Mouse (Mus musculus): ENCODE measurements around the gene Nabp2. TPM values are rescaled to one million over a fixed set of nuclear protein-coding genes. Genes with fewer than 3 reads are reported as not detected.

The Nabp2 gene
- polyA plus RNA-seq, 1 experiment from 2014 or later, result 142 TPM

DNA sequence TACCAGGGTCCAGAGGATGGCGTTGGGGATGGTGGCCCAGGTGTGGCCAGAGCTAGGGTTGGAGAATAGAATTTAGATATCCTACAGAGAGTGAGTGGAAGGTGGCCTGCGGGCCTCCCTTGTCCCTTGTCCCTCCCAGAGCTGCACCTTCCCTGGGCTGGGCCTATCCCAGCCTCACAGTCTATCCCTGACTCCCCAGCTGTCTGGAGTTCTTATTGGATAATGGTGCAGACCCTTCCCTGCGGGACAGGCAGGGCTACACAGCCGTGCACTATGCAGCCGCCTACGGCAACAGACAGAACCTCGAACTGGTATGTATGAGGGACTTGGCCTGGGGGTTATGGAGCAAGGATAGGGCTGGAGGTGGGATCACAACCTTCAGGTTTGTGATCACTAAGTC is 25.4 kb downstream of the Nabp2 start:
- H3K36me3 ChIP-seq (ENCODE audit: control insufficient read depth, insufficient read depth, low read length), result peaks cover 98% of the 10 kb centered on the region
- no peak for ATAC-seq (ENCODE audit: low FRiP score, low TSS enrichment)
- no peak overlapping the region for H3K4me2 ChIP-seq (ENCODE audit: low read length)
- H3K4me1 ChIP-seq (ENCODE audit: control insufficient read depth, insufficient read depth, low read length), result no peaks in the 10 kb centered on the region
- H3K9me3 ChIP-seq (ENCODE audit: control insufficient read depth, low read length), result no peaks in the 10 kb centered on the region
- no peak overlapping the region for H3K27ac ChIP-seq (replicated peaks; ENCODE audit: low read depth, low read length)
- H3K27me3 ChIP-seq (ENCODE audit: control insufficient read depth, insufficient read depth, low read length), result no peaks in the 10 kb centered on the region
- no peak overlapping the region for H3K9ac ChIP-seq (replicated peaks; ENCODE audit: low read length)
- WGBS, result 95% methylated on average over 7 of the region's 7 CpGs
- no peak overlapping the region for H3K4me3 ChIP-seq (replicated peaks; ENCODE audit: low read depth, low read length)
- no peak for DNase-seq

DNA sequence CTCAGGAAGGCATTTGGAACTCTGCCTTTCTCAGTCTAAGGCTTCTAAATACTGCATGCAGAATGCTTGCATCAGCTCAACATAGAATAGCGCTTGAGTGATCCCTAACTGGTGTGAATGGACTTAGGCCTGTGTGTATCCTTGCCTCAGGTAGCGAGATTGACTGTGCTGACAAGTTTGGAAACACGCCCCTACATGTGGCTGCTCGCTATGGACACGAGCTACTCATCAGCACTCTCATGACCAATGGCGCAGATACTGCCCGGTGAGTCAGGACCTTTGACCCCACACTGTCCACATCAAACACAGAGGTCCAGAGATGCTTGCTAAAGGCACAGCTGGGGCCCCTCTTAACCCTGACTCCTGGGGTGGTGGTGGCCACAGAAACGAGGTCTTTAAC is 28.8 kb downstream of the Nabp2 start:
- Histone ChIP-seq H3K4me3 (replicated peaks; ENCODE audit: low read depth, low read length) (no peak overlapping the region), H3K9ac (replicated peaks; ENCODE audit: low read length) (no peak overlapping the region), H3K9me3 (ENCODE audit: control insufficient read depth, low read length) (no peaks in the 10 kb centered on the region), H3K36me3 (ENCODE audit: control insufficient read depth, insufficient read depth, low read length) (peaks cover 91% of the 10 kb centered on the region), H3K27ac (replicated peaks; ENCODE audit: low read depth, low read length) (no peak overlapping the region), H3K4me2 (ENCODE audit: low read length) (no peak overlapping the region), H3K27me3 (ENCODE audit: control insufficient read depth, insufficient read depth, low read length) (no peaks in the 10 kb centered on the region), H3K4me1 (ENCODE audit: control insufficient read depth, insufficient read depth, low read length) (peaks cover 11% of the 10 kb centered on the region)
- no peak for DNase-seq
- ATAC-seq (ENCODE audit: low FRiP score, low TSS enrichment), result no peak
- 88% methylated on average over 8 of the region's 8 CpGs for WGBS

DNA sequence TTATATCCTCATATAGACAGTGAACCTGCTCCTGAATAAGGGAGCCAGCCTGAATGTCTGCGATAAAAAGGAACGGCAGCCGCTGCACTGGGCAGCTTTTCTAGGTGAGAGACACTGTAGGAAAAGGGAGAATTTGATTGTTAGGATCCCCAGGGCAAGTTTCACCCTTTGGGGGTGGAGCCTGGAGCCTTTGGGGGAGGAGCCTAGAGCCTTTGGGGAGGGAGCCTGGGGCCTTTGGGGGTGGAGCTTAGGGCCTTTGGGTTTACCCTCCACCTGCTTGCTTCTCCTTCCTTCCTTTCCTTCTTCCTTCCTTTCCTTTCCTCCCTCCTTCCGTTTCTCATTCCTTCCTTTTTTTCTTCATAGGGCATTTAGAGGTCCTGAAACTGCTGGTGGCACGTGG is 30.7 kb downstream of the Nabp2 start:
- Histone ChIP-seq H3K9ac (replicated peaks; ENCODE audit: low read length) (no peak overlapping the region), H3K4me2 (ENCODE audit: low read length) (no peak overlapping the region), H3K27ac (replicated peaks; ENCODE audit: low read depth, low read length) (no peak overlapping the region), H3K36me3 (ENCODE audit: control insufficient read depth, insufficient read depth, low read length) (peaks cover 71% of the 10 kb centered on the region), H3K4me3 (replicated peaks; ENCODE audit: low read depth, low read length) (no peak overlapping the region), H3K9me3 (ENCODE audit: control insufficient read depth, low read length) (no peaks in the 10 kb centered on the region), H3K4me1 (ENCODE audit: control insufficient read depth, insufficient read depth, low read length) (peaks cover 15% of the 10 kb centered on the region), H3K27me3 (ENCODE audit: control insufficient read depth, insufficient read depth, low read length) (no peaks in the 10 kb centered on the region)
- no peak for ATAC-seq (ENCODE audit: low FRiP score, low TSS enrichment)
- no peak for DNase-seq
- WGBS, result 88% methylated on average over 5 of the region's 5 CpGs

DNA sequence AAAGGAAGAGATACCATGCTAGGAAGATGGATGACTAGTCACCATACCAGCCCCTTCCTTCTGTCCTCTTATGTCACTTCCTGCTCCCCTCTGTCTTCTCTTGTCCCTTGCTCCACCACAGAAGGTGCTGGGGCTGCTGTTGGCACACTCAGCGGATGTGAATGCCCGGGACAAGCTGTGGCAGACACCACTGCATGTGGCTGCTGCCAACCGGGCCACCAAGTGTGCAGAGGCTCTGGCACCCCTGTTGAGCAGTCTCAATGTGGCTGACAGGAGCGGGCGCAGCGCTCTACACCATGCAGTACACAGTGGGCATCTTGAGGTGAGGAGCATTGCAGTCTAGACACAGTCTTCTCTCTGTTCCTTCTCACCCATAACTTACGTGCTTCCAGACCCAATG is 32.0 kb downstream of the Nabp2 start:
- Histone ChIP-seq H3K9ac (replicated peaks; ENCODE audit: low read length) (no peak overlapping the region; the same call in 1 of the 2 replicates), H3K9me3 (ENCODE audit: control insufficient read depth, low read length) (no peaks in the 10 kb centered on the region), H3K27me3 (ENCODE audit: control insufficient read depth, insufficient read depth, low read length) (no peaks in the 10 kb centered on the region), H3K4me3 (replicated peaks; ENCODE audit: low read depth, low read length) (no peak overlapping the region), H3K4me1 (ENCODE audit: control insufficient read depth, insufficient read depth, low read length) (peaks cover 15% of the 10 kb centered on the region), H3K4me2 (ENCODE audit: low read length) (no peak overlapping the region), H3K36me3 (ENCODE audit: control insufficient read depth, insufficient read depth, low read length) (peaks cover 58% of the 10 kb centered on the region), H3K27ac (replicated peaks; ENCODE audit: low read depth, low read length) (no peak overlapping the region)
- WGBS, result 99% methylated on average over 7 of the region's 7 CpGs
- DNase-seq, result no peak
- ATAC-seq (ENCODE audit: low FRiP score, low TSS enrichment), result no peak

DNA sequence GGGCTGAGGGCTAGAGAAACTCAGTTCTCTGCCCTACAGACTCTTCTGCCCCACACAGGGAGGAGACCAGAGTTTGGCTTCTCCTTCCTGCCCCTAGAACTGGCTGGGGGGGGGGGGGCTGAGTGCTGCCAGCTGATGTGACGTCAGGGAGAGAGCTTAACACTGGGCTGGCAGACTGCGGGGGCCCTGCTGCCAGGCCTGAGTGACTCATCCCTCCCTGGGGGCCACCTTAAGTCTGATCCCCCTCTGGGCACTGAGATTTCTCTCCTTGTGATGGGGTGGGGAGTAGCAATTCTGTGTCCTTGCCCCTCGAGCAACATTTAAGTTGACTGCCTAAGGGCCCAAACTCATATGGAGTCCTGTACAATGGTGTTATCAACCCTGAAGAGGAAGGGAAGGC is 32.8 kb downstream of the Nabp2 start:
- ATAC-seq (ENCODE audit: low FRiP score, low TSS enrichment) (no peak), DNase-seq (no peak)
- H3K36me3 ChIP-seq (ENCODE audit: control insufficient read depth, insufficient read depth, low read length), result peaks cover 50% of the 10 kb centered on the region
- peak overlapping the region; percentile 79 for H3K4me2 ChIP-seq (ENCODE audit: low read length)
- WGBS, result 30% methylated on average over 3 of the region's 3 CpGs
- H3K9me3 ChIP-seq (ENCODE audit: control insufficient read depth, low read length), result no peaks in the 10 kb centered on the region
- H3K27ac ChIP-seq (replicated peaks; ENCODE audit: low read depth, low read length), result peak overlapping the region; percentile 96; the same call in 1 of the 2 replicates
- peak overlapping the region; percentile 99 for H3K9ac ChIP-seq (replicated peaks; ENCODE audit: low read length)
- peaks cover 15% of the 10 kb centered on the region for H3K4me1 ChIP-seq (ENCODE audit: control insufficient read depth, insufficient read depth, low read length)
- peak overlapping the region; percentile 99 for H3K4me3 ChIP-seq (replicated peaks; ENCODE audit: low read depth, low read length)
- no peaks in the 10 kb centered on the region for H3K27me3 ChIP-seq (ENCODE audit: control insufficient read depth, insufficient read depth, low read length)

DNA sequence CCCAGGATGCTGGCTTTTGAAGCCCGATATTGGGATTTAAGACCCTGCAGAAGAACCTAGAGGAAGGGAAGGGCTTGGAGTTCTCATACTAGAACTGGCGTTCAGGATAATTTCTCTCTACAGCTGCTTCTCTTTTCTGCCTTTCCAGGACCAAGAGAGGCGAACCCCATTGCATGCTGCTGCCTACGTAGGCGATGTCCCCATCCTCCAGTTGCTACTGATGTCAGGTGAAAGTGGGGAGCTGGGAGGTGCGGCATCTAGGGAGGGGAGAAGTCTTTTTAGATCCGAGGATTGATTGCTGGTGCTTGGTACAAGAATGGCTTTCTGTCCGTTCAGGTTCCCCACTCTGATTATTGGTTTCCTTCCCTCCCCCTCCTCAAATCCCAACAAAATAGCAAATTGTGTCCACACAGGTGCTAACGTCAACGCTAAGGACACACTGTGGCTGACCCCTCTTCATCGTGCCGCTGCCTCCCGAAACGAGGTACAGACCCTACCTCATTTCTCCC is 33.3 kb downstream of the Nabp2 start:
- peak overlapping the region; percentile 79 for H3K4me2 ChIP-seq (ENCODE audit: low read length)
- 57% methylated on average over 14 of the region's 14 CpGs for WGBS
- no peaks in the 10 kb centered on the region for H3K9me3 ChIP-seq (ENCODE audit: control insufficient read depth, low read length)
- DNase-seq (no peak), ATAC-seq (ENCODE audit: low FRiP score, low TSS enrichment) (no peak)
- H3K9ac ChIP-seq (replicated peaks; ENCODE audit: low read length), result peak overlapping the region; percentile 99
- H3K36me3 ChIP-seq (ENCODE audit: control insufficient read depth, insufficient read depth, low read length), result peaks cover 46% of the 10 kb centered on the region
- no peaks in the 10 kb centered on the region for H3K27me3 ChIP-seq (ENCODE audit: control insufficient read depth, insufficient read depth, low read length)
- peaks cover 15% of the 10 kb centered on the region for H3K4me1 ChIP-seq (ENCODE audit: control insufficient read depth, insufficient read depth, low read length)
- peak overlapping the region; percentile 99 for H3K4me3 ChIP-seq (replicated peaks; ENCODE audit: low read depth, low read length)
- H3K27ac ChIP-seq (replicated peaks; ENCODE audit: low read depth, low read length), result peak overlapping the region; percentile 96

DNA sequence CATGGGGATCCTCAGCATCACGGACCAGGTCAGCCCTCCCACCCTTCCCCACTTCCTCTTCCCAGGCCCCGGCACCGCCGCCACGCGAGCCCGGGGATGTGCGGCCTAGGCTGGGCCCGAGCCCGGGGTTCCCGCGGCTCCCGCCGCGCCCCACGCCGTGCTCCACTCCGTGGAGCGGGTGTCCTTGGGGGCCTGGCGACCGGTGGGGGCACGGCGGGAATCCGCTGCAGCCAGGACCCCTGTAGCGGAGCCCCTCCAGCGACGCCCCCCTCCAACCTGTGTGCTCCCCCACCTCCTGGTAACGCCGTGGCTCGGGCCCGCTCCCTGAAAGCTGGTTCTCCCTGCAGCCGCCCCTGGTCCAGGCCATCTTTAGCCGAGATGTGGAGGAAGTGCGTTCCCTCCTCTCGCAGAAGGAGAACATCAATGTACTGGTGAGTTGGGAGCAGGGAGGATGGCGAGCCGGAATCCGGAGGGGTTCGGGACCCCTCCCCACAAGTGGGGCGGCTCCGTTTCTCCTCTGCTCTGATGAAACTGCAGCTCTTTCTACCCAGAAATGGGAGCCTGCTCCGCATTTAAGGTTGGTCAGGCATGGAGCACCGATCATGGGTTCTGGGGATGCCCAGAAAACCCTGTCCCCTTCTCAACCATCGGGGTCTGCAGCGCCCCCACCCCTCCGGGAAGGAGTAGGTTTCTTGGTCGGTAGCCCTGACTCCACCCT is 33.9 kb downstream of the Nabp2 start:
- peak overlapping the region; percentile 99 for H3K9ac ChIP-seq (replicated peaks; ENCODE audit: low read length)
- H3K4me3 ChIP-seq (replicated peaks; ENCODE audit: low read depth, low read length), result peak overlapping the region; percentile 99
- WGBS, result under 1% methylated on average over 46 of the region's 47 CpGs
- H3K4me2 ChIP-seq (ENCODE audit: low read length), result peak overlapping the region; percentile 79
- H3K27me3 ChIP-seq (ENCODE audit: control insufficient read depth, insufficient read depth, low read length), result no peaks in the 10 kb centered on the region
- H3K4me1 ChIP-seq (ENCODE audit: control insufficient read depth, insufficient read depth, low read length), result peaks cover 15% of the 10 kb centered on the region
- peak overlapping the region; percentile 96 for H3K27ac ChIP-seq (replicated peaks; ENCODE audit: low read depth, low read length)
- peaks cover 40% of the 10 kb centered on the region for H3K36me3 ChIP-seq (ENCODE audit: control insufficient read depth, insufficient read depth, low read length)
- ATAC-seq (ENCODE audit: low FRiP score, low TSS enrichment), result peak; percentile 79
- peak; percentile 79 for DNase-seq
- H3K9me3 ChIP-seq (ENCODE audit: control insufficient read depth, low read length), result no peaks in the 10 kb centered on the region

DNA sequence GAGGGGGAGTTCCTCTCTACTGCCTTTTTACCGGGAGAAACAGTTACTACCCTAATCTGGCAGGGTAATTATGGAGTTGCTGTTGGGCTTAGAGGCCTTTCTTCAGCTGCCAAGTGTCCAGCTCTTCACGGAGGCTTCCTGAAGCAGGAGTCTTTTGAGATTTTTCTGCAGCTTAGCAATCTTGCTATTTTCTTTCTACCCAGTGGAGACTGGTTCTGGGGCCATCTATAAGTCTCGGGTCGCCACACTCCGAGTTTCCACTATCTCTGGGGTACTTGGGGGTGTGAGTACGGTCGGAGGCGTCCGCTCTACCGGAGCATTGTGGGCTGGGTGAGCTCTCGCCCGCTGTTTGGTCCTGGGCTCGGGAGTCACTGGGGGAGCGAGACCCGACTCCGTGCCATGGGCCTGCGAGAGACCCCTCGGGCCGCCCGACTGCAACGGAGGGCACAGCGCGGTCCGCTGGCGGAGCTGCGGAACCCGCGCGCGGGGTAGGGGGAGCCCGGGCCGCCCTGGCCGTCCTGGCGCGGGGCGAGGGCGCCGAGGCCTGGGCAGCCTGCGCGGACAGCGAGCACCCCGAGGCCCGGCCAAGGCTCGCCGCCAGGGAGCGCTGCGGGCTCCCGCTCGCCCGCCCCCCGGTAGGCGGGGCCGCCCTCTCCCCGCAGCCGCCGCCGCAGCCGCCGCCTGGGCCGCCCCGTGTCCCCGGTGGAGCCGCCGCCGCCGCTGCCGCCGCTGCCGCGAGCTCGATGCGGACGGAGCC is 34.7 kb downstream of the Nabp2 start, which contains the start of gene Ankrd52:
Gene Ankrd52 (plus strand): TSS at position 661 of the 757 bp plus-strand sequence.
- DNase-seq (peak; percentile 92), ATAC-seq (ENCODE audit: low FRiP score, low TSS enrichment) (peak; percentile 93)
- no peaks in the 10 kb centered on the region for H3K9me3 ChIP-seq (ENCODE audit: control insufficient read depth, low read length)
- H3K4me2 ChIP-seq (ENCODE audit: low read length), result peak within 1 kb of the TSS; percentile 79
- H3K36me3 ChIP-seq (ENCODE audit: control insufficient read depth, insufficient read depth, low read length), result peaks cover 32% of the 10 kb centered on the region
- peak within 1 kb of the TSS; percentile 99 for H3K9ac ChIP-seq (replicated peaks; ENCODE audit: low read length)
- H3K4me3 ChIP-seq (replicated peaks; ENCODE audit: low read depth, low read length), result peak within 1 kb of the TSS; percentile 99
- peak within 1 kb of the TSS; percentile 96 for H3K27ac ChIP-seq (replicated peaks; ENCODE audit: low read depth, low read length)
- peaks cover 15% of the 10 kb centered on the region for H3K4me1 ChIP-seq (ENCODE audit: control insufficient read depth, insufficient read depth, low read length)
- no peaks in the 10 kb centered on the region for H3K27me3 ChIP-seq (ENCODE audit: control insufficient read depth, insufficient read depth, low read length)
- under 1% methylated on average over 48 of the region's 73 CpGs for WGBS
